Mouse (Mus musculus) fat pad, adult 2 months (tissue): ENCODE results near the gene Slc35e3.
"Not testable (repeated sequence)": the region's sequence is repeated elsewhere in the genome, so short reads cannot be mapped to it uniquely, and the experiment has no call there.

Source experiments
- DNase-seq: peaks from one replicate; pipeline ENCODE4 v3.0.0-alpha.2; 2011; ENCODE audit warnings: low read depth, low spot score; ENCODE audit errors: extremely low read depth

Gene Slc35e3

DNA sequence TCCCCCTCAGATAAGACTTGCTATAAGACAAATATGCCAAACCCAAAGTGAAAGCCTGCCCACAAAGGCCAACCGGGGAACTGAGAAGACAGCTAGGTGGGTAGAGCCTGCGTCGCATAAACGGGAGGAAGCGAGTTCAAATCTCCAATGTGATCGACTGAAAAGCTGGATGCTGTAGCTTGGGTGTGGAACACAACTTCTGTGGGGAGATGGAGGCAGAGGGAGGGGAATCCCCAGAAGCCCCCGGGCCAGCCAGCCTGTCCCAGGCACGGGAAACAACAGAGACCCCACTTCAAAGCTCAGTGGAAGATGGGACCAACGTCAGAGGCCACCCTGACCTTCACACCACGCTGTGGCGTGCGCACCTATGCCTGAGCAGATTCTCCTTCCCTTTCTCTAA lies 16.8 kb upstream of the Slc35e3 start:
- DNase-seq = no peak

DNA sequence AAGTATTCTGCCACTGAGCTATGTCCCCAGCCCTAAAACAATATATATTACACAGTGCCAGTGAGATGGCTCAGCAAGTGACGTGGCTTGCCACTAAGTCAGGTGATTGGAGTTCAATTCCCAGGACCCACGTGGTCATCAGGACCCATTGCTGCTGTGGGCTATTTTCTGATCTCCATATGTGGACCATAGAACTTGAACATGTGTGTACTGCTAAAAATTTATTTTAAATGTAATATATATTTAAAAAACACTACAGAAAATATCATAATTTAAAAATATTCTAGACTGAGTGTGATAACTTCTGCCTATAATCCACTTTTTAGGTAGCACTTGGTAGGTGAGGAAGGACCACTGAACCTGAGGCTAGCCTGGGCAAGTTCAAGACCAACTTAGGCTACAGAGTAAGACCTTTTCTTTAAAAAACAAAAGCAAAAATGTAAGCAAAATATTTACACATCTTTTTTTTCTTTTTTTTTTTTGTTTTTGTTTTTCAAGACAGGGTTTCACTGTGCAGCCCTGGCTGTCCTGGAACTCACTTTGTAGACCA lies 16.2 kb upstream of the Slc35e3 start:
- DNase-seq = no peak

DNA sequence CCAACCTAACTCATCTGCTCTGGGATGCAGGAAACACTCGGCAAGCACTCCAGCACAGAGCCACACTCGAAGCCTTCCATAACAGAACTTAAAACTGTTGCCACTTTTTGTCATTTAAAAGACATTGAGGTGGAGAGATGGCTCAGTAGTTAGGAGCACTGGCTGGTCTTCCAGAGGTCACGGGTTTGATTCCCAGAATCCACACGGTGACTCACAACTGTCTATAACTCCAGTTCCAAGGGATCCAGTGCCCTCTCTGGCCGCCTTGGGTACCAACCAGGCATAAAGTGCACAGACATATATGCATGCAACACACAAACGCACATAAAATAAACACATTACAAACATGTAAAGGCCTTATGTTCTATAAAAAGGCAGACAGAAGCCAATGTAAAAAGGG lies 15.4 kb upstream of the Slc35e3 start:
- DNase-seq = no peak

DNA sequence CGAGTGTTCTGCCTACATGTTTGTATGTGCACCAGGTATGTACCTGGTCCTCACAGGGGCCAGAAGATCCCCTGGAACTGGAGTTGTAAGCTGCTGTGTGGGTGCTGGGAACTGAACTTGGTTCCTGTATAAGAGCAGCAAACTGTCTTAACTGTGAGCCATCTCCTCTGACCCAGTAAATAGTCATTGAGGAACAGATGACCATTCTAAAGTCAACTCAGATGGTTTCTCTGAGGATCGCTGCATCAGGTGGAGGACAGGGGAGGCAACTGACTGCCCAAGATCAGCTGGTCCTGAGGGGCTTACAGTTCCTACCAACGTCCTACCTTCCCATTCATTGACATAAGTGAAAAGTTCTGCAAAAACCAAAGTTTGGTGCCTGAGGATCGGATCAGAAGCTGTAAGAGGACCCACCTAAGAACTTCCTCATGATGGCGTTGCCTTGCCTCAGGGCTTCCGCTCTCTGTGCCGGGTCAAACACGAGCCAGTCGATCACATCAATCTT lies 14.7 kb upstream of the Slc35e3 start:
- no peak for DNase-seq

DNA sequence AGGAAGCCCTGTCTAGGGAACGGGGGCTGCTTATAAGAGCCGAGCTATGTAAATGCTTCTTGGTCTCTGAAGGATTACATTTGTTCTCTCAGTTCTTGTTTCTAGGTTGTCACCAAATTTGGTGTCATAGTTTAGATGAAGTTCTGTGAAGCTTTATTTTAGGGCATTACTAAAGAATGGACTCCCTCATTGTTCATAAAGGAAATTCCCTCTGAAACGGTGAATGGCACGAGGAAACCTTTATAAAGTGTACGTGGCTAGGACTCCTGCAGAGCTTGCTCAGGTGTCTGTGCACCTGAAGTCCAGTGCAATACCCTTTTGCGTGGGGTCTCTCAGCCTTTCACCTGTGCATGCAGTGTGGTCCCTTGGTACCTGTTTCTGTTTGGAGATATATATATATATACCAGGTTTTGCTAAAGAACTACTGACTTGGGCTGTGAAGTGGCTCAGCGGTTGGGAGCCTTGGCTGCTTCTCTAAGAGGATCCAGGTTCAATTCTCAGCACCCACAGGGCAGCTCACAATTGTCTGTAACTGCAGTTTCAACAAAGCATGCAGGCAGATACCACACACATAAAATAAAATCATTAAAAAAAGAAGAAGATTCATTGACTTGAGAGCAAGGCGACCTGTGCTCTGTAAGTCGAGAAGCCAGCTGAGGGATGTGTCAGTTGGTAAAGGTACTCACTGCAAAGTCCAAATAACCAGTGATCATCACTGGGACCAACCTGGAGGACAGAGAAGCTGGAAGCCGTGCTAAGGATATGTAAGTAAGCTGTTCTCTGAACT lies 13.9 kb upstream of the Slc35e3 start:
- DNase-seq = no peak

DNA sequence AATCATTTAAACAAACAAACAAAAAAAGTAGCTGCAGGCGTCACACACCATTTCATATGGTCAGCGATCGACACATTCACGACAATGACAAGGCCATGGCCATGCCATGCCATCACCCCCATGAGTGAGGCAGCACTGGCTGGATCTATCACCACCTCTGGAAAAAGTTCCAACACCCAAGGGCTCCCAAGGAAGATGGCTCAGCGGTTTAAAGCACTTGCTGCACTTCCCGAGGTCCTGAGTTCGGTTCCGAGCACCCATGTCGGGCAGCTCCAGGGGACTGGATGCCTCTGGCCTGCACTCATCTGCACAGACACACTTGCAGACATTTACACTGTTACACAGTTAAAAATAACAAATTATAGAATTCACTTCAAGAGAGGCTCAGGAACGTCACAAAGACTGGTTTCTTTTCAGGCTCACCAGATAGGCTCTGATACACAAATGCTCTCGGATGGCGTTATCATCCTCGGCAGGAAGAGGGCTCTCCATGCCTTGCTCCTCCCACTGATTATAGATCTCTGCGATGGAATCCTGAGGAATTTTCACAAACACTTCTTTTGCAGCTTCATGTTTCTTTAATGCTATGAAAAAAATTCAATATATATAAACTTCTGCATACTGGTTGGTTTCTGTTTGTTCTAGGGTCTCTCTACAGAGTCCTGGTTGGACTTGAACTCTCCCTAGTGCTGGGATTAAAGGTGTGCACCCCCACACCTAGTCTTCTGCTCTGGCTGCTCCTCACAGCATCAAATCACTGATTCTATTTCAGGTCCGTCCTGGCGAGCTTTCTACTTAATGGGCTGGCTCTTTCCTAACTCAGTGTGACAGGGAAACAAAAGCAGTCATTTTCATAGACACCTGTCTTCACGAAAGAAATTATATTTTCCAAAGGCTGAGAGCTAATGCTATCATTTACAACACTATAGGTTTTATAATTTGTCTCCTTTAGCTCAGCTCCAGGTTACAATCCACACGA lies 12.9 kb upstream of the Slc35e3 start:
- DNase-seq = no peak

DNA sequence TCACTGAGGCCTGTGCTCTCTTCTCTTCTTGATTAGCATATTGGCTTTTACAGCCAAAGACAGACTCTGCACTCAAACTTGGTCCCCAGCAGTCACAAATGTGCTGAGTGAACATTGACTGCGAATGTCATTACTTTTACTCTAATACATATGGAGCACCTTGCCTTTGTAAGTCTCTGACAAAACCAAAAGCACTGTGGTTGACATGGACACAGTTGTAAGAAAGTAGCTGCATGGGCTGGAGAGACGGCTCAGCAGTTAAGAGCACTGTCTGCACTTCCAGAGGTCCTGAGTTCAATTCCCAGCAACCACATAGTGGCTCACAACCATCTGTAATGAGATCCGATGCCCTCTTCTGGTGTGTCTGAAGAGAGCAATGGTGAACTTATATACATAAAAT lies 12.2 kb upstream of the Slc35e3 start:
- not testable (repeated sequence) for DNase-seq

DNA sequence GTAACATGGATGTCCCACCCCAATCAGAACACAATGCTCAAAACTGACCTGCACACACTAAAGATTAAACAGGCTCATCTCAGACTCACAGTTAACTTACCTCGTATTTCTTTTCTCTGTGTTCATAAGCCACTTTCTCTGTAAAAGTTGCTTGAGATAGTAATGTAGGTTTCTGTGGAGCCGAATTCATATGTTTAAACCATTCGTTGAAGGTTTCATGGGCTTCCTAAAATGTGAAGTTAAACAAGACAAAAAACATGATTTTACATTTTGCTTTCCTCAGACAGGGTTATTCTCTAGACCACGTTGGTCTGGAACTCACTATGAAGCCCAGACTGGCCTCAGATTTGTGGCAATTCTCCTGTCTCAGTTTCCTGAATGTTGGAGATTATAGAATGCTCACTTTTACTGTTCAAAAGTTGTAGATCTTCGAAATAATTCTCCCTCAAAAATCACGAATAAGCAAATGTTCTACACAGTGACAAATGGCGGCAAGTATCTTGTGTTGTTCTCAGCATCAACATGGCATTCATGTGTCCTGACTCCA lies 11.7 kb upstream of the Slc35e3 start:
- DNase-seq = no peak

DNA sequence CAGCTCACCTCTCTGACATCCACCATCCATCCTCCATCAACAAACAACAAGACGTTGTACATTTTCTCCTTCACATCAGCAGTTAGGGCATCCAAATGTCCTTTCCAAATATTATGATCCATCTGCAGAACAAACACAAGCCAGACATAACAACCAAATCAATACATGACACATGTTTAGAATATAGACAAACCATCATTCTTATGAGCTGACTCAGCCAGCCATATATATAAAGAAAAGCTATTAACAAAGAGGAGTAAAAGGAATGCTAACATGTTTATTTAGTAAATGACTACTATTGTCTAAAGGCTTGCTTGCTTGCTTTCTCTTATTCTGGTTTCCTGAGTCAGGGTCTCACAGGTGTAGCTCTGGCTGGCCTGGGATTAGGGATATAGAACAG lies 11.1 kb upstream of the Slc35e3 start:
- no peak for DNase-seq

DNA sequence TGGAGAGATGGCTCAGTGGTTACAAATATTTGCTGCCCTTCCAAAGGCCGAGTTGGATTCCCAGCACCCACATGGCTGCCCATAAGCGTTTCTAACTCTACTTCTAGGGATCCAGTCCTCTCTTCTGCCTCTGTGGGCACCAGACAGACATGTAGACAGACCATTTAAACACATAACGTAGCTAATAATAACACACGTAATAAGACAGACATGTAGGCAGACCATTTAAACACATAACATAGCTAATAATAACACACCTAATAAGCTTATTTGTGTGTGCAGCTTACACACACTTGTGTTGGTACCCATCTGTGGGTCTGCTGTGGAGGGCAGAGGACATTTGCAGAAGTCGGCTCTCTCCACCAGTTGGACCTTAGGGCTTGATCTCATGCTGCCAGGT lies 10.6 kb upstream of the Slc35e3 start:
- DNase-seq = no peak

DNA sequence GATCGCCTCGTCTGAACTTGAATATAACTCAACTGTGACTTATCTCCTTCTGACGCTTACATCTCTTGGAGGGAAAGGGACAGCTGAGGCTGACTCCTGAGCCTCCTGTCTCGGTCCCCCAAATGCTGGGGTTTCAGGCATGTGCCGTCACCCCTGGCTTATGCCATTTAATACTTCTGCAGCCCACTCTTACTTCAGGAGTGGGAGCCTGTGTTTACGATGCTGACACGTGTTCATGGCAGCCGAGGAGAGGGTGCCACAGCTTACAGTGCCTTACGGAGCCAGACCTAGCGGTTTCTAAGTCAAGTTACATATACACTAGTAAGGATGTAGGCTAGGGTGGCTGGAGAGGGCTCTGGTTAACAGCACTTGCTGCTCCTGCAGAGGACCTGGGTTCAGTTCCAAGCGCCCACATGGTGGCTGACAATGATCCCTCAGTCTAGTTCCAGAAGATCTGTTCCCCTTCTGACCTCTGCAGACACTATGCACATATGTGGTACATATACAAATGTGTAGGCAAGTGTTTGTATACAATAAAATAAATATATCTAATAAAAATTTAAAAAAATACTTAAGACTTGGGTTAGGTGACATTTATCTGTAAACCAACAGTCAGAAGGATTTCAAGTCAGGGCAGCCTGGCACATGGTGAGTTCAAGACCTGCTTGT lies 9.8 kb upstream of the Slc35e3 start:
- no peak for DNase-seq

DNA sequence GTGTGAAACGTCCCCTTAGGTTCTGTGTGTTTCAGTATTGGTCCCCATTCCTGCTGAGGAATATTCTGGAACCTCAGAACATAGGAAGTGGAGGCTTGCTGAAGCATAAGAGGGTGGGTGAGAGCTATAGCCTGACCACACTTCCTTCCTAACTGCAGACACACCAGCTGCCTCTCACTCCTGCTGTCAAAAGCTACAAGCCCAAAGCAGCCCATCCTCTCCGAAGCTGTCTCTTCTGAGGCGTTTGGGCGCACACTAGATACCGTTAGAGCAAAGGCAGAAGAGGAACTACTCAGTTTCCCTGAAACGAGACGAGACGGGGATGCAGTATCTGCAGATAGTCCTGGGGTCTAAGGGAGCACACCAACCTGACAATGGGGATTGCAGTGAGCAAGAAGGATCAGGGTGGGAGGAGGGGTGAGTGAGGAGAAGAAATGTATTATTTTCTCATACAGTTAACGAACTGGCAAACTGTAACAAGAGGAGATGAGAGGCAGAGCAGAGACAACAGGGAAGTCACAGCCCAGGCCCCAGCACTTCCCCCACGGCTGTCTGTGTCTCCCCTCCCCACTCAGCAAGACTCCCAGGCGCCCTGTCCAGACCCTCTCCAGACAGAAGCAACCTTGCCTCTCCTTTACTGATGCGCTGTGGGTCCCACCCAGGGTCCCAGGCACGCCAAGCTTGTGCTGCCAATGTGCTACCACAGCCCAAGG lies 9.1 kb upstream of the Slc35e3 start:
- no peak for DNase-seq

DNA sequence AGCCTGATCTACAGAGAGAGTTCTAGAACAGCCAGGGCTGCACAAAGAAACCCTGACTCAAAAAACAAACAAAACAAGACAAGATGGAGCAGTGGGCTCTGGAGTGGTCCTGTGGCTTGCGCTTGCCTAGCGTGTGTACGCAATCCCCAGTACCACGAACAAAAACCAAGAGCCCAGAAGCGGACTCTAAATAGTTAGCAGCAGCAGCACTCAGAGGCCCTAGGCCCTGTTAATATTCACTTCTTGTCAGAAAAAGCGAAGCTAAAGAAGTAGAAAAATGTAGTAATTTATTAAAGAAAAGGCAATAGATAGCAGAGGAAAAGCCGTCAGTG lies 8.4 kb upstream of the Slc35e3 start:
- no peak for DNase-seq

DNA sequence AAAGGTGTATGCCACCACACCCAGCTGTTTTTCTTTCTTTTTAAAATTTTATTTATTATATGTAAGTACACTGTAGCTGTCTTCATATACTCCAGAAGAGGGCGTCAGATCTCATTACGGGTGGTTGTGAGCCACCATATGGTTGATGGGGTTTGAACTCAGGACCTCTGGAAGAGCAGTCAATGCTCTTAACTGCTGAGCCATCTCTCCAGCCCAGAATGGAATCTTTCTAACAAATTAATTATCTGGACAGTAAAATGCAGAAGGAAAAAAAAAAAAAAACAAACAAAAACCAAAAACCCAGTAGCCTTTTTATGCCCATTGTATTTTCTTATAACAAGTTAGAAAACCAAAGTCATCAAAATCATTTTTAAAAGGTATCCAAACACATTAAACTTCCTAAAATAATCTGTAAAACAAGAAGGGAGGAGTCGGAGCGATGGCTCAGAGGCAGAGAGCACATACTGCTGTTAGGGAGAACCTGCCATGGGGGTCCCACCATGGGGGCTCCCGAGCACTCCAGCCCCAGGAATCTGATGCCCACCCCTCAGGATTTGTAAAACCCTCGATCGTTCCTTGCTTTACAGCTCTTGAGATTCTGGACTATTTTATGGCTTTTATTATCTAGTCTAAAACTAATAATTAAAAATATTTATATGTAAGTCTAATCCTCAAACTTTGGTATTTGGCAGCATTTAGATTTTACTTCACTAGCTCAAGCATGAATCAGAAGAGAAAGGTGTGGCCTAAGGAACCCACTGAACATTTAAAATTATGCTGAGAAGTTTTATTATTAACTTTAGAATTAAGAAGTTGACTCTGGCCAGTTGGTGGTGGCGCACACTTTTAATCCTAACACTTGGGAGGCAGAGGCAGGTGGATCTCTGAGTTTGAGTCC lies 7.8 kb upstream of the Slc35e3 start:
- no peak for DNase-seq

DNA sequence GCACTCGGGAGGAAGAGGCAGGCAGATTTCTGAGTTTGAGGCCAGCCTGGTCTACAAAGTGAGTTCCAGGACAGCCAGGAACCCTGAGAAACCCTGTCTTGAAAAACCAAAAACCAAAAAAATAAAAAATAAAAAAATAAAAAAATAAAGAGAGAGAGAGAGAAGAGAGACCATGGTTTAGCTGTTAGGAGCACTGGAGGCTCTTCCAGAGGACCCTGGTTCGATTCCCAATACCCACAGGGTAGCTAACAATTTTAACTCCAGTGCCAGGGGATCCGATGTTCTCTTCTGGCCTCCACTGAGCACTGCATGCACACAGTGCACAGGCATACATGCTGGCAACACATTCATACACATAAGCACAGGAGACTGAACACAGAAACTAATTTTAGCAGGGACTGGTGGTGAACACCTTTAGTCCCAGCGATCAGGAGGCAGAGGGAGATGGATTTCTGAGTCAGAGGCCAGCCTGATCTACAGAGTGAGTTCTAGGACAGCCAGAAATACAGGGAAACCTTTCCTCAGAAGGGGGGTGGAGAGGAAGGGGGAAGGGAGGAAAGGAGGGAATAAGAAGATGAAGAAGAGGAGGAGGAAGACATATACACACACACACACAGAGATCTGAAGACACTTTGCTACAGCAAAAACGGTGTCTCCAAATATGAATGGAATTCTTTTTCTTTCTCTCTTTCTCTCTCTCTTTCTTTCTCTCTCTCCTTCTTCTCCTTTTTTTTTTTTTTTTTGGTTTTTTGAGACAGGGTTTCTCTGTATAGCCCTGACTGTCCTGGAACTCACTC lies 6.9 kb upstream of the Slc35e3 start:
- no peak for DNase-seq

DNA sequence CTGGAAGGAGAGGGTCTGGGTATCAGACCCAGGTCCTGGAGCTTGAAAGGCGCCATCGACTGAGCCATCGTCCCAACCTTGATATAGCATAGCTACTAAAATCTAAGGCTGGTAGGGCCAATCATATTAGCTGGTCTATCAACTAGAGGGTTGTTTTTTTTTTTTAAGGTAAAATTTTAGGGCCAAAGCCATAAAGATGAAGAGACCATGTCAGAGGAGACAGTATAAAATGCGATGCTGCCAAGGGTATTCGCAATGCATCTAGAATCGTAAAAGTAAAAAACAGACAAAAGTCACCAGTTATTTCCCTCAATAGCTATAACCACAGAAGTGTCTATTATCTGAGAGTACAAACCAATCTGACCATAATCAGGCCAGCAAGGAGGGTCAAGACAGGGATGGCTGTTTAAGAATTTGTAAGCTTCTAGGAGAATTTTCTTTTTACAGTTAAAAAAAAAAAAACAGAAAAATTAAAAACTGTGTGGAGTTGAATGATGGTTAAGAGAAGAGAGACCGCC lies 6.2 kb upstream of the Slc35e3 start:
- no peak for DNase-seq

DNA sequence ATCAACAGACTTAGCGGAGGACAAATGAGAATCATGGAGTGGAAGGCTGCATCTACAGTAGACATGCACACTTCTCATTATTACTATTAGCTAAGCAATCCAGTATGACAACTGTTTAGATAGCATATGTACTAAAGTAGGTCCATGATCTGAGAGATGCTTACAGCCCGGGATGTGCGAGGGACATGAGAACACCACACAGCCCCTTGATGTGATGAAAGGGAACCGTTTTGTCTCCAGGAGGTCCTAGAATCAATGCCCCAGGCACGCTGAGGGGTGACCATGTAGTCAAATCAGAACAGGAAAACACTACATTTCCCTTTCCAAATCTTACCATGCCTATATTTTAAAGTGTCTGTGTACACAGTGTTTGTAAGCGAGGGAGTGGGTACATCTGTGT lies 5.6 kb upstream of the Slc35e3 start:
- DNase-seq = no peak

DNA sequence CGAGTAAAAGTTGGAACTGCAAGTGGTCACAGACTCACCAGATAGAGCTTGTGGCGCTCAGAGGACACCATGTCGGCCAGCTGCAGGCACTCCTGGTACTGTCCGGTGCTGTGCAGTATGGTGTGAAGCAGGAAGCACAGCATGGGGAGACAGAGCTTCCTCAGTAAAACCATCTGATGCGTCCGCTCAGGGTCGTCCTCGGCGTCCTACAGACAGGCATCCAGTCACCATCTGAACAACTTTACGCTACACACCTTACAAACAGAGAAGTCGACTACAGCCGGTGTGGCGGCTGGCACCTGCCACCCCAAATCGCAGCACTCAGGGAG lies 5.1 kb upstream of the Slc35e3 start:
- no peak for DNase-seq
